Mouse (Mus musculus) spleen, adult 2 months (tissue): Measurements from ENCODE around the gene Art3.

ENCODE experiments used
- CTCF ChIP-seq: fragments of 200-500 bp; IDR thresholded peaks from 2 replicates; pipeline ENCODE4 v1.5.1; 2011; ENCODE audit warnings: mild to moderate bottlenecking, inconsistent platforms; ENCODE audit not compliant: insufficient read depth, insufficient read length, insufficient replicate concordance; ENCODE audit errors: extremely low read depth
- POLR2A ChIP-seq: fragments of 200-500 bp; IDR thresholded peaks from 2 replicates; pipeline ENCODE4 v1.6.1; 2011; ENCODE audit warnings: low read depth, low read length, inconsistent platforms

GRCm38 (mm10) chr5:92431611-92432010 is 100.0 kb downstream of the Art3 start:
- TF ChIP-seq CTCF (no peak), POLR2A (no peak)
